Mouse (Mus musculus) ovary, postnatal 36 days (tissue): ENCODE data around the gene Ddx39.

Experiments used
- DNase-seq: peaks from one replicate; pipeline ENCODE4 v3.0.0; 2022; ENCODE audit warnings: low spot score, mixed read lengths

Gene Ddx39

DNA sequence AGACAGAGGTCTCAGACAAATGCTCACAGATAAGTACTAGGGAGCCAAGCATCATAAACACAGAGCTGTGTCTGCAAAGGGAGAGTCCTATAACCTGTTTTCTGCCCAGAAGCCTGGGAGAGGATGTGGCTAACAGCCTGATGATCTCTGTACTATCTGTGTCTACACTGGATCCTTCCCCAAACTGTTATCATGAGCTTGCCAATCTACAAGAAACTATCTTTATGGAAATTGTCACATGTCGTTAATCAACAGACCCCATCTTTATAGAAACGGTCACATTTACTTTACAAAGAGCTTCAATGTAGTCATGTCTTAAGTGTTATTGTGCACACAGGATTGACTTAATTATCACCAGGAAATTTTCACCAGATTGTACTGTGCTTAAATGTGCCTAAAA, 55.7 kb downstream of the Ddx39 start:
- DNase-seq = no peak

DNA sequence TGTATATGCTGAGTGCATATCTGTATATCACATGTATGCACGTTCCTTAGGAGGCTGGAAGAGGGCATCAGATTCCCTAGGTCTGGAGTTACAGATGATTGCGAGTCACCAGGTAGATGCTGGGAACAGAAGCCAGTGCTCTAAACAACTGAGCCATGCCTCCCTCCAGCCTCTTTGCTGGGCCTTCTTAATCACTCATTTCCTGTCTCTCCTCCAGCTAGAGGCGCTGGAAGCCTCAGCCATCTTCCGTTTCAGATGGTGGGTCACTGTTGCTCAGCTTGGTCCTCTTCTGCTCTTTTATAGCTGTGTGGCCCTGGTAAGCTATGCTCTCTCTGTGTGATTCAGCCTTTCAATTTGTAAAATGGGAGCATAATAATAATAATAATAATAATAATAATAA, 56.8 kb downstream of the Ddx39 start:
- no peak for DNase-seq

DNA sequence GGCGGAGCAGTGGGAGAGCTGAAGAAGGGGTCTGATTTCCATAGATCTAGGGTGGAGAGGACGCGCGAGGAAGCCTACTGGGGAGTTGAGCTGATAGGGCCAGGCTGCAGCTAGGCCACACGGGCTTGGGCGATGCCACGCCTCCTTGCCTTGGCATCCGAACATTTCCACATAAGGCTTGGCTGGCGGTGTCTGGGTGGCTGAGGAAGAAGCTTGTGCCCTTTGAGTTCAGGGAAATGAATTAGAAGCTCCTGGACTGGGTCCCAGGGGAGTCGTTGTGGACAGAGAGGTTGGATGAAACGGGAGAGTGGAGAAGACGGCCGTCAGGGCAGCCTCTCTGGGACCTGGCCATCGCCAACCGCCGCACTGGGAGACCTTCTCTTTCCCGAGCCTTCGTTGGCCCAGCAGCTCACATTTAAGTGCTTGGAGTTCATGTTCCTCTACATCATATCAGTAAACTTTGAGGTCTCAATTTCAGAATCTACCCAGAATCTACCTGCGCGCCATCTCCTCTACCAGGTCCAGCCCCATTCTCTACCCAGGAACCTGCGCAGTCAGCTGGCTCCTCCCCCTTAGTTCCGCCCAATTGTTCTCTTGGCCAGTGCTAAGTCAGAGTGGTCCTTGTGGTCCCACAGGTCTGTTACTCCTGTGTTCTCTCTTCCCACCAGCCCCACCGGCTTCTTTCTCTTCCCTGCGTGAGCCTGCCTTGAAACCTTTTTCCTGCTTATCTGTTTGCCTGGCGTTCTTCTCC, 57.9 kb downstream of the Ddx39 start:
- peak; percentile 54 for DNase-seq

DNA sequence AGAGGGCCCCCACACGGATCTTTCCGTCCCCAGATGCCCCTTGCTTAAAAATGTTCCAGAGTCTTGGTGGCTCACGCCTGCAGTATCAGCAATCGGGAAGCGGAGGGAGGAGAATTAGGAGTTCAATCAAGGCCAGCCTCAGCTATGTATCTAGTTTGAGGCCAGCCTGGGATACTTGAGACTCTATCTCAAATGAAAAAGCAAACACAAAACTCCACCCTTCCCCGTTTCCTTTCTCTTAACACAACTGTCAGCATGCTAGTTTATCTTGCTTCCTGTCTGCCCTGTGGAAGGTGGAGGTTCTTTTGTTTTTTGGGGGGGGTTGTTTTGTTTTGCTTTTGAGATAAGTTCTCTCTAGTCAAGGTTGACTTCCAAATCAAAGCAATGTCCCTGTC, 58.5 kb downstream of the Ddx39 start:
- no peak for DNase-seq

DNA sequence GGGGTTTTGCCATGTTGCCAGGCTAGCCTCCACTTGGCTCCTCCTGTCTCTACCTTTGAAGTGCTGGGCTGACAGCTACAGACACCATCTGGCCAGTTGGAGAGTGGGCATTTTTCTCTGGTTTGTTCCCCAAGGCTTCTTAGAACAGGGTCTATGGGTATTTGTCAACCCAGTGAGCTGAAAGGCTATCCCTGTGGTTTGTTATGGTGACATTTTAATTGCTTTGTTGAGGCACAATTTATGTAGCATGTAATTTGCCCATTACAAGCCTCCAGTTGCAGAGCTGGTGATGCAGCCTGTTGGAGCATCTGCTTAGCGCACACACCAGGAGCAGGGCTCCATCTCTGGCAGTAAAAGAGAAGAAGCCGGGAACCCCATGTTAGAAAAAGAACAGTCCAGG, 59.2 kb downstream of the Ddx39 start:
- DNase-seq = no peak
